Mouse (Mus musculus): Measurements from ENCODE around the gene Gfod2.

Gfod2 gene

DNA sequence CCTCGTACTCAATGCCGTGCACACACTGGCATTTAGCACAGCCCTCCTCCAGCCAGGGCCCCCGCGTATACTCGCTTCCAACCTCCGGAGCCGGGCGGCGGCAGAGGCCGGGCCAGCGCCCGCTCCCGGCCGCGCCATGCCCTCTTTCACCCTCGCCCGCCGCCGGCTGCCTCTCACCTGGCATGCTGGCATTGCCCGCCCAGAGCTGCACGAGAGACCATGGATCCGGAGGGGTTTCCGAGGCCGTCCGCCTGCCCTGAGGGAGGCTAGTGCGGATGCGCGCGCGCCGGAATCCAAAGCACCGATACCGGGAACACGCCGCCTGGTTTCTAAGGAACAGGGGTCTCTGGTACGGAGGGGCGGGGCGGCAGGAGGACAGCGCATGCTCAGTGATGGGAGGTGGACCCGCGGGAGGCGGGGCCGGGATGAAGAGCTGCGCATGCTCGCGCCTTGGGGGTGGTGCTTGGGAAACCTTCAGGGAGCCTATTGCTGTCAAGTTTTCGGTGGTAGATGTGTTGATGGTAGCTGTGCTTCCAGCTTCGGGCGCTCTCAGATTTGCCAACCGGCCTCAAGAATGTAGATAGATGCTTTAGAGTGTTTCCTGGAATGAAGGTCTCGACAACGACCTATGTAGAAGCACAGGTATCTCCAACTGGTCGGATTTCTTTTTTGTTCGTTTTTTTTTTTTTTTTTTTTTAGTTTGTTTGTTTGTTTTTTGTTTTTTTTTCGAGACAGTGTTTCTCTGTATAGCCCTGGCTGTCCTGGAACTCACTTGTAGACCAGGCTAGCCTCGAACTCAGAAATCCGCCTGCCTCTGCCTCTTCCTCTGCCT is at the start of gene Gfod2:
Gfod2 (minus strand) TSS at position 388 of the 832 bp plus-strand sequence.
- DNase-seq (ENCODE audit: low read depth, low spot score), result peak; percentile 92

DNA sequence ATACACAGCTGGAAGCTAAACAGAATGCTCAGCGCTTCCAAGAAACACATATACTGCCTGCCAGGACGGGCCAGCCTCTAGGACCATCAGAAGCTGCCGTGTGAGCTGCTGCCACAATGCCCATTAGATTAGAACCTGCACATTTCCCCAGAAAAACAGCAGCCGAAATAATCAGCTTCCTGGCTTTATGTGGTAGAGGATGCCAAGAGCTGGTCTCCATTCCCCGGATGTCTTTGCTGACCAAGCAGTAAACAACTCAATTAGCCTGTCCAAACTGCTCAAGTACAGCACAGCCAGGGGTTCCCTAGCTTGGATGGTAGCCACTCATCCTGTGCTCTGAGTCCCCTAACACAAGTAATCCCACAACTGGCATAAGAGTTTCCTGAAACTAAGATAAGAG is 49.3 kb upstream of the Gfod2 start:
- DNase-seq (ENCODE audit: low read depth, low spot score), result no peak

DNA sequence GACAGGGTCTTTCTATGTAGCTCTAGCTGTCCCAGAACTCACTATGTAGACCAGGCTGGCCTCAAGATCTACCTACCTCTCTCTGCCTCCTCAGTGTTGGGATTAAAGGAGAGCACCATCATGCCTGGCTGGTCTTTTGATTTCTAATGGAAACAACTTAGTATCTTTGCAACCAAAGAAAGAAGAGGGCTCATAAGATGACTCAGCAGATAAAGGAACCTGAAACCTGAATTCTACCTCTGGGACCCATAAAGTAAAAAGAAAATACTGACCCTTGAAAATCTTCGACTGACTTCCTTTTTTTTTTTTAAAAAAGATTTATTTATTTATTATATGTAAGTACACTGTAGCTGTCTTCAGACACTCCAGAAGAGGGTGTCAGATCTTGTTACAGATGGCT is 47.5 kb upstream of the Gfod2 start:
- DNase-seq (ENCODE audit: low read depth, low spot score), result no peak

- DNase-seq (ENCODE audit: low read depth, low spot score), result no peak
Measured at GRCm38 (mm10) chr8:105805346-105805745, 46.9 kb upstream of the Gfod2 start.

- no peak for DNase-seq (ENCODE audit: low read depth, low spot score)
Measured at GRCm38 (mm10) chr8:105804797-105805196, 46.3 kb upstream of the Gfod2 start.

- no peak for DNase-seq (ENCODE audit: low read depth, low spot score)
Measured at GRCm38 (mm10) chr8:105801153-105801904, 42.9 kb upstream of the Gfod2 start.

DNA sequence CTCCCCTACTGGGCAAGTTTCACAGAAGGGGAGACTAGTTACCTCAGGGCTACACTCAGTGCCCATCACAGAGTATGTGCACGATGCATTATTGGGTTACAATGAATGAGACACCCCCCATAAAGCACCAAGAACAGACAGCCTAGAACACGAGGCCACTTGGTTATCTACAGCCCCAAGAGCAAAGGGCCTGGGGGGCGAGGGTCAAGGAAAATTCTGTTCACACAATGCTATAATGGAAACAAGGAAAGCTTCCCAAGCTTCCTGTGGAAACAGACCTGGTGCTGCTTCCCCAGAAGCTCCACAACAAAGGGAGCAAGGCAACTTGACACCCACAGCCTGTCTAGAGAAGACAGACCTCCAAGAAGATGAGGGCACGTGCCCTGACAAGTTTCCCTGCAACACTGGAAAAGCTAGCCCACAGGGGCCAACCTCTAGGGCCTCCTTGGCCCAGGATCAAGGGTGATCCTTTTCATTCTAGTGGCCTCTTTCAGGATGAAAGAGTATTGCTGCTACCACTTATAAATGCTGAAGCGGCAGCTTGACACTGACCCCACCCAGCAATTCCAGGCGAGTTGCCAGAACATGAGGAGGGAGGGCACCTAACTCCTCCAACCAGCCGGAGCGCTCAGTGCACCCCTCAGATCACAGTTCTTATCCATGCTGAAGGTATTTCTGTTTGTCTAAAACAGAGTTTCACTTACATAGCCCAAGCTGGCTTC is 40.8 kb upstream of the Gfod2 start:
- DNase-seq (ENCODE audit: low read depth, low spot score), result peak; percentile 53

- DNase-seq (ENCODE audit: low read depth, low spot score), result no peak
Measured at GRCm38 (mm10) chr8:105798408-105798807, 39.9 kb upstream of the Gfod2 start.

- no peak for DNase-seq (ENCODE audit: low read depth, low spot score)
Measured at GRCm38 (mm10) chr8:105795785-105796184, 37.3 kb upstream of the Gfod2 start.

DNA sequence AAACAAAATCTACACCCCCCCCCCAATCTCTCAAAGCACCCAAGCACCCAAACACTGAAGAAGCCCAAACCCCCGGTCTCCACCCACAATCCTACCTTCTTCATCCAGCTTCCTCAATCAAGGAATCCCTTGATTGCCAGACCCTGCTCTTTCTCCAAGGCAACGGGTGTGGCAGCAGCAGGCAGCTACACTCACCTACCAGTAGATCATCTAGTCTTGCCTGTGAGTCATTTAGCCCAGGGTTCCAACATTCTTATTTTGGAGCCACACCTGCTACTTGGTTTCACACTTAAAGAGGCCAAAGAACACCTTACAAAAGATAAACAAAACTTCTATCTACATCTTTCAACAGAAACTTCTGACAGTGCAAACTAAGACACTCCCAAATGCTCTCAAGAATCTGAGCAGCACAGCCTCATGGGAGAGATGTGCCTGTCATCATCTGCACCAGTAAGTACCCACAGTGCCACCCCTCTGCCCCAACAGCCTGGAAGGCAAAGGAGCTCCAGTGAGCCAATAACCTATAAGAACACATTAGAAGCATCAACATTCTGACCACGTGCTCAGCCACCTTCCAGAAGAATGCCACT is 35.6 kb upstream of the Gfod2 start:
- no peak for DNase-seq (ENCODE audit: low read depth, low spot score)

DNA sequence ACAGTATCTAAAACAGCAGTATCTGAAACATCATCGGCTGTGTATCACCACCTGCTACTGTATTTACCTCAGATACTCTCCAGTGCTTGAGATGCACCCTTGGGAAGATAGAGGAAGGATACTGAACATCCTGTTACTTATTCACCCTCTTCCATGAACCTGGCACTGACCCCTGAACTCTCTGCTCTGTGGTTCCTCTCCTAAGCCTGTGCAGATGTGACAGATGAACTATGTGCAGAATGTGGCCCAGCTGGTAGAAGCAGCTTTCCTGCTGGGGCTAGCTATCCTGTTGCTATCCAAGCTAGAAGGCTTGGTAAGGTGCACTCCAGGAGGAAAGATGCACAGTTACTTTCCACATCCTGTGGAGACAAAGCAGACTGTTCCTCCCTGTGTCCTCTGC is 34.9 kb upstream of the Gfod2 start:
- DNase-seq (ENCODE audit: low read depth, low spot score), result no peak

DNA sequence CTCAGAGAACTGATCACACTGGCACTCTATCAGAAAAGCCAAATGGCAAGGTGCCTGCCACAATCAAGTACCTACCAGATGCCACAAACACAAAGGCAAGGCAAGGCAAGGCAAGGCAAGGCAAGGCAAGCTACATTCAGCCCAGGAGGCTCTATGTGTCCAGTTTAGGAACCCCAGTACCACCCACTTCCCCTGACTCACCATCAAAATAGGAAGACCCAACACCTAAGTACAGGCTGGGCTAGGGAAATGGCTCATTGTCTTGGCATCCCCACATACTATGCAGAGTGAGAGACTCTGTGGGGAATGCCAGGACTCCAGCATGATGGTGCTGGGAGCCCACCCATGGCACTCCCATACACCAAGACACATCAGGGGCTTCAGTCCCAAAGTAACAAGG is 31.2 kb upstream of the Gfod2 start:
- peak; percentile 56 for DNase-seq (ENCODE audit: low read depth, low spot score)

DNA sequence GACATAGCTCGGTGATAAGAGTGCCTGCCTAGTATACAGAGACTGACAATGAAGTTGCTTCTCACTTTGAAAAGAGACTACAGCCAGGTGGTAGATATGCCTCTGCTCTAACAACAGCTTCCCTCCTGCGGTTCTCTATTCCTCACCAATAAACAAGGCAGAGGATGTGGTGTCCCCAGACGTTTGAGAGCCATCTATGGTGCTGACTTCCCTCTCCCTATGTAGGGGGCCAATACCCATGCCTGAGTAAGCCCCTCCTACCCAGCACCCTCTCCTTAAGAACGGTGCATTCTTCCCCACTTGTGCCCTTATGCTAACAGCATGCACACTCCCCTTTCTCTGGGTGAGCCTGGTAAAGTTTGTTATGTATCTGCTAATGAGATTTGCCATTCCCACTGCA is 30.5 kb upstream of the Gfod2 start:
- no peak for DNase-seq (ENCODE audit: low read depth, low spot score)

GRCm38 (mm10) chr8:105788241-105788640 is 29.8 kb upstream of the Gfod2 start:
- peak; percentile 77 for DNase-seq (ENCODE audit: low read depth, low spot score)

- no peak for DNase-seq (ENCODE audit: low read depth, low spot score)
Measured at GRCm38 (mm10) chr8:105780298-105780697, 21.8 kb upstream of the Gfod2 start.

DNA sequence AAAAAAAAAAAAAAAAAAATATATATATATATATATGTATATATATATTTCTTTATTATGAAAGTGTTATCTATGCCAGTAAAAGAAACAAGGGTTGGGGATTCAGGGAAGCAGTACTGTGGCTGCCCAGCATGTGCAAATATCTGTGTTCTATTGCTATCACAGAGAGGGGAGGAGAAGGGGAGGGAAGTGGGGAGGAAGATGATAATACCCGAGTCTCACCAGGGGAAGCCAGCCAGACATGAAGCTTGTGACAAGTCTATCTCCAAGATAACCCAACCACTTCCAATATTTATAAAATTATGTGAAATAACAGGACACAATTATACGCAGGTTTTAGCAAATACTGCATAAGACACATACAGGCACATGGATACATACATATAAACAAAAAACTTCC is 19.4 kb upstream of the Gfod2 start:
- DNase-seq (ENCODE audit: low read depth, low spot score), result no peak

DNA sequence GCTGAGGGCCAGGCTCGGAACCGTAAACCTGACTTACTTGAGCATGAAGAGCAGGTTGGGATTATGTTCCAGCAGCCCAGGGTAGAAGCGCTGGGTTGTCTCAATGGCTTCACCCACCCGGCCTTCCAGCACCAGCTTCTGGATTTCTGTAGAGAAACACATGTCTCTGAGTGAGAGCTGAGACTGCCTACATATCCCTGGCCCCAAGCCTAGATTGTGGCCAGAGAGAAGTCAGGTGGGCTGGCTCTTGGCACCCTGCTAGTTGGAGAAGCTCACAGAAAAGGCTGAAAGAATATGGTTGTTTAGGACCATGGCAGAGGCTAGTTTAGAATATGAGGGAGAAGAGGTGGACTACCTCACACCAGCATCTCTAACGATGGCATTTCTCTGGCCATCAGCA is 16.0 kb upstream of the Gfod2 start:
- DNase-seq (ENCODE audit: low read depth, low spot score), result no peak

GRCm38 (mm10) chr8:105773441-105773861 is 15.0 kb upstream of the Gfod2 start:
- no peak for DNase-seq (ENCODE audit: low read depth, low spot score)

DNA sequence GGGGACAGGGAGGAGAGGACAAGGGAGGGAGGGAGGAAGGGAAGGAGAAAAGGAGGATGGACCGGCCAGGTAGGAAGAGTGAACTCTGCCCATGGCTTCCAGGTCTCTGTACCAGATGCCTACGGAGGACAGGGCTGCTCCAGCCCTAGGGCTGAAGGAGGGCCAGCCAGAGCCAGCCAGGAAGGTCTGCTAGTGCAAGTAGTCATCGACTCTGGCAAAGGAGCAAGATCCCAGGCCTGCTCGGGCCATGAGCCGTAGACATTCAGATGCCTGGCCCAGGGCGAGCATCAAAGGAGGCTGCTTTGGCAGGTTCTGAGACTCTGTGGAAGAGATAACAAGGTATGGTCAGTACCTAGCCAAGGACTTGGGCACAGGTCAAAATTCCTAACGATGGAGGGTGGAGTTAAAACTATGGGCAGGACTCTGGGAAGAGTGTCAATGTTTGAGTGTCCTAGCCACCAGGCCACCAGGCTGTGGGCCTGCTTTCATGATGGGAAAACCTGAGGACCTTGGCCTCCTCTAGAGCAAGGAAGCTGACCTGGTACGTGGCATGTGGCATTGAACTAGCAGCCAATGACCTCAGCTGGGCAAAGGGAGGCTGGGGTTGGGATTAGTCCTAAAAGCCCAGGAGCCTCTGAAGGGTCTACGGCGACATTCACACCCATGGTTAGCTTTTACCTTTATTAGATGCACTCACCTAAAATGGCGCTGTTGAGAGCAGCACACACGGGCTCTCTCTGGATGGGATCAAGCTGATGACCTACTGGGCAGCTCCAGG is 13.1 kb upstream of the Gfod2 start:
- no peak for DNase-seq (ENCODE audit: low read depth, low spot score)

DNA sequence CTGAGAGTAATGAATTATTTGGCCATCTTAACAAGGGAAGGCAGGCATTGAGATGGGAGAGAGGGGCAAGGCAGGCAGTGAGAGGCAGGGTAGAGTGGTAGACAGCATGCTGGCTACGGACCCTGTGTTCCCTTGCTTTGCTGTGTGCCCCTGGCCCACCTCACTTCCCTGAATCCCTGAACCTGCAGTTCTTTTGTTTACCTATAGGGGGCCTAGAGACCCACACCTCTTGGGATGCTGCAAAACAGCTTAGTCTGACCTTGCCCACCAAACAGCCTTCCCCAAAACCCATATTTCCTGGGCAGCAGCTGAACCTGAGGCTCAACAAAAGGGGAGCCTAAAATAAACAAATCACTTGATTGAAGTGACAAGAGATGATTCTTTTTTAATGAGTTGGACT is 12.1 kb upstream of the Gfod2 start:
- peak; percentile 45 for DNase-seq (ENCODE audit: low read depth, low spot score)

All from 3T3-L1 (cell line).